Mouse (Mus musculus) midbrain, embryonic 12.5 days (tissue): ENCODE measurements at regions not wholly inside any gene's neighbourhood (a gene's known extent, or its start where the extent isn't known, plus 50 kb on each side); places are given as distances from the start of the nearest gene placed in this dataset.
A peak's percentile ranks its signal among the peaks of the same experiment; 100 is the strongest.

Experiments
- ATAC-seq: fragments of 200-750 bp; cut with Nextera tagmentation; 2 replicates; pipeline ENCODE4 v1.8.0; 2017; ENCODE audit warnings: low read depth, moderate TSS enrichment, moderate library complexity; ENCODE audit not compliant: low FRiP score
- H3K27ac ChIP-seq: fragments of 300-500 bp; sonication (generic); replicated peaks from 2 replicates; pipeline ENCODE4 v1.5.1; 2016; ENCODE audit warnings: mild to moderate bottlenecking
- H3K27me3 ChIP-seq: fragments of 300-500 bp; sonication (generic); 2 replicates; pipeline ENCODE4 v1.6.1; 2016; ENCODE audit warnings: mild to moderate bottlenecking
- H3K36me3 ChIP-seq: fragments of 300-500 bp; sonication (generic); 2 replicates; pipeline ENCODE4 v1.6.1; 2016
- H3K4me1 ChIP-seq: fragments of 300-500 bp; sonication (generic); 2 replicates; pipeline ENCODE4 v1.6.1; 2016
- H3K4me2 ChIP-seq: fragments of 300-500 bp; sonication (generic); replicated peaks from 2 replicates; pipeline ENCODE4 v1.6.1; 2016; ENCODE audit warnings: mild to moderate bottlenecking, moderate library complexity
- H3K4me3 ChIP-seq: fragments of 300-500 bp; sonication (generic); 2 replicates; pipeline ENCODE4 v1.5.1; 2016; ENCODE audit warnings: mild to moderate bottlenecking
- H3K9ac ChIP-seq: fragments of 300-500 bp; sonication (generic); replicated peaks from 2 replicates; pipeline ENCODE4 v1.6.1; 2016; ENCODE audit warnings: mild to moderate bottlenecking, moderate library complexity
- H3K9me3 ChIP-seq: fragments of 300-500 bp; sonication (generic); 2 replicates; pipeline ENCODE4 v1.6.1; 2016; ENCODE audit warnings: mild to moderate bottlenecking
- WGBS: fragments of 180-500 bp; shearing (Covaris S2); methylation state at CpG from one replicate; pipeline ENCODE4 v1.1.7; 2016; 5-methylcytosine and 5-hydroxymethylcytosine counted together

GRCm38 (mm10) chr12:16131028-16131739, 314.5 kb upstream of the Trib2 start:
- no peaks in the 10 kb centered on the region for H3K36me3 ChIP-seq
- H3K9me3 ChIP-seq, result no peaks in the 10 kb centered on the region
- H3K4me3 ChIP-seq, result no peak overlapping the region
- 63% methylated on average over 2 of the region's 2 CpGs for WGBS
- H3K27me3 ChIP-seq, result no peaks in the 10 kb centered on the region
- H3K4me2 ChIP-seq, result no peak overlapping the region
- no peaks in the 10 kb centered on the region for H3K4me1 ChIP-seq
- H3K27ac ChIP-seq, result no peak overlapping the region
- no peak overlapping the region for H3K9ac ChIP-seq
- ATAC-seq, result no peak

GRCm38 (mm10) chr12:16130605-16131004, 313.9 kb upstream of the Trib2 start:
- Histone ChIP-seq H3K4me3 (no peak overlapping the region), H3K36me3 (no peaks in the 10 kb centered on the region), H3K9ac (no peak overlapping the region), H3K27me3 (no peaks in the 10 kb centered on the region), H3K4me1 (no peaks in the 10 kb centered on the region), H3K4me2 (no peak overlapping the region), H3K27ac (no peak overlapping the region), H3K9me3 (no peaks in the 10 kb centered on the region)
- no peak for ATAC-seq
- WGBS, result 56% methylated on average over 1 of the region's 1 CpGs

GRCm38 (mm10) chr12:16129923-16130322, 313.2 kb upstream of the Trib2 start:
- H3K27me3 ChIP-seq, result no peaks in the 10 kb centered on the region
- H3K9ac ChIP-seq, result no peak overlapping the region
- no peaks in the 10 kb centered on the region for H3K4me1 ChIP-seq
- 92% methylated on average over 3 of the region's 3 CpGs for WGBS
- H3K4me2 ChIP-seq, result no peak overlapping the region
- H3K9me3 ChIP-seq, result no peaks in the 10 kb centered on the region
- no peak overlapping the region for H3K4me3 ChIP-seq
- no peaks in the 10 kb centered on the region for H3K36me3 ChIP-seq
- no peak for ATAC-seq
- no peak overlapping the region for H3K27ac ChIP-seq

- Histone ChIP-seq H3K36me3 (no peaks in the 10 kb centered on the region), H3K9me3 (no peaks in the 10 kb centered on the region), H3K27ac (no peak overlapping the region), H3K27me3 (no peaks in the 10 kb centered on the region), H3K4me3 (no peak overlapping the region), H3K9ac (no peak overlapping the region), H3K4me1 (no peaks in the 10 kb centered on the region), H3K4me2 (no peak overlapping the region)
- no peak for ATAC-seq
- WGBS, result 86% methylated on average over 3 of the region's 3 CpGs
Observed at GRCm38 (mm10) chr12:16129243-16129642, 312.5 kb upstream of the Trib2 start.

- H3K27me3 ChIP-seq, result no peaks in the 10 kb centered on the region
- H3K4me3 ChIP-seq, result no peak overlapping the region
- no peaks in the 10 kb centered on the region for H3K9me3 ChIP-seq
- H3K27ac ChIP-seq, result no peak overlapping the region
- H3K4me2 ChIP-seq, result no peak overlapping the region
- no peak overlapping the region for H3K9ac ChIP-seq
- ATAC-seq, result no peak
- H3K4me1 ChIP-seq, result no peaks in the 10 kb centered on the region
- 86% methylated on average over 2 of the region's 2 CpGs for WGBS
- no peaks in the 10 kb centered on the region for H3K36me3 ChIP-seq
Observed at GRCm38 (mm10) chr12:16124906-16125305, 308.2 kb upstream of the Trib2 start.

GRCm38 (mm10) chr12:16122353-16123127, 305.8 kb upstream of the Trib2 start:
- Histone ChIP-seq H3K9me3 (no peaks in the 10 kb centered on the region), H3K27me3 (no peaks in the 10 kb centered on the region), H3K4me2 (no peak overlapping the region), H3K9ac (no peak overlapping the region), H3K4me3 (no peak overlapping the region), H3K36me3 (no peaks in the 10 kb centered on the region), H3K4me1 (no peaks in the 10 kb centered on the region), H3K27ac (no peak overlapping the region)
- ATAC-seq, result no peak
- 53% methylated on average over 2 of the region's 2 CpGs for WGBS

GRCm38 (mm10) chr12:16121787-16122186, 305.1 kb upstream of the Trib2 start:
- no peaks in the 10 kb centered on the region for H3K36me3 ChIP-seq
- H3K27ac ChIP-seq, result no peak overlapping the region
- no peaks in the 10 kb centered on the region for H3K27me3 ChIP-seq
- H3K4me3 ChIP-seq, result no peak overlapping the region
- no peaks in the 10 kb centered on the region for H3K9me3 ChIP-seq
- no peak for ATAC-seq
- WGBS, result 81% methylated on average over 6 of the region's 6 CpGs
- no peak overlapping the region for H3K4me2 ChIP-seq
- no peaks in the 10 kb centered on the region for H3K4me1 ChIP-seq
- H3K9ac ChIP-seq, result no peak overlapping the region

GRCm38 (mm10) chr12:16118710-16119109, 302.0 kb upstream of the Trib2 start:
- no peak for ATAC-seq
- H3K27ac ChIP-seq, result no peak overlapping the region
- H3K27me3 ChIP-seq, result no peaks in the 10 kb centered on the region
- no peak overlapping the region for H3K4me2 ChIP-seq
- H3K36me3 ChIP-seq, result no peaks in the 10 kb centered on the region
- H3K9ac ChIP-seq, result no peak overlapping the region
- no peaks in the 10 kb centered on the region for H3K4me1 ChIP-seq
- H3K9me3 ChIP-seq, result no peaks in the 10 kb centered on the region
- H3K4me3 ChIP-seq, result no peak overlapping the region

GRCm38 (mm10) chr12:16106946-16107345, 290.2 kb upstream of the Trib2 start:
- Histone ChIP-seq H3K9ac (no peak overlapping the region), H3K4me1 (no peaks in the 10 kb centered on the region), H3K27ac (no peak overlapping the region), H3K4me2 (no peak overlapping the region), H3K9me3 (no peaks in the 10 kb centered on the region), H3K27me3 (no peaks in the 10 kb centered on the region), H3K4me3 (no peak overlapping the region), H3K36me3 (no peaks in the 10 kb centered on the region)
- WGBS, result 65% methylated on average over 7 of the region's 7 CpGs
- ATAC-seq, result no peak

- ATAC-seq, result no peak
- H3K4me1 ChIP-seq, result no peaks in the 10 kb centered on the region
- no peaks in the 10 kb centered on the region for H3K27me3 ChIP-seq
- H3K9ac ChIP-seq, result no peak overlapping the region
- H3K4me3 ChIP-seq, result no peak overlapping the region
- H3K9me3 ChIP-seq, result no peaks in the 10 kb centered on the region
- H3K4me2 ChIP-seq, result no peak overlapping the region
- 92% methylated on average over 7 of the region's 7 CpGs for WGBS
- H3K36me3 ChIP-seq, result no peaks in the 10 kb centered on the region
- H3K27ac ChIP-seq, result no peak overlapping the region
Observed at GRCm38 (mm10) chr12:16098840-16099239, 282.1 kb upstream of the Trib2 start.

GRCm38 (mm10) chr12:16092643-16093042, 275.9 kb upstream of the Trib2 start:
- H3K36me3 ChIP-seq, result no peaks in the 10 kb centered on the region
- H3K9me3 ChIP-seq, result no peaks in the 10 kb centered on the region
- no peak overlapping the region for H3K27ac ChIP-seq
- peaks cover 6% of the 10 kb centered on the region for H3K4me1 ChIP-seq
- H3K4me3 ChIP-seq, result no peak overlapping the region
- no peaks in the 10 kb centered on the region for H3K27me3 ChIP-seq
- H3K9ac ChIP-seq, result no peak overlapping the region
- 87% methylated on average over 3 of the region's 3 CpGs for WGBS
- ATAC-seq, result no peak
- H3K4me2 ChIP-seq, result no peak overlapping the region

- WGBS, result 14% methylated on average over 6 of the region's 6 CpGs
- no peaks in the 10 kb centered on the region for H3K36me3 ChIP-seq
- H3K27me3 ChIP-seq, result no peaks in the 10 kb centered on the region
- no peak overlapping the region; the same call in 1 of the 2 replicates for H3K27ac ChIP-seq
- H3K9me3 ChIP-seq, result no peaks in the 10 kb centered on the region
- H3K4me3 ChIP-seq, result no peak overlapping the region
- peak; percentile 65 for ATAC-seq
- H3K4me1 ChIP-seq, result peaks cover 6% of the 10 kb centered on the region
- no peak overlapping the region for H3K9ac ChIP-seq
- no peak overlapping the region for H3K4me2 ChIP-seq
Observed at GRCm38 (mm10) chr12:16091336-16091735, 274.6 kb upstream of the Trib2 start.
